Mouse (Mus musculus) cortical plate, adult 2 months (tissue): ENCODE results near the gene Rbm15b. TPM values are rescaled to one million over a fixed set of nuclear protein-coding genes. Genes with fewer than 3 reads are reported as not detected.

ENCODE experiments used
- H3K27ac ChIP-seq: fragments of 200-500 bp; 2 replicates; pipeline ENCODE4 v1.5.1; 2012; ENCODE audit warnings: low read length, control low read depth, inconsistent platforms; ENCODE audit not compliant: insufficient read depth
- H3K4me1 ChIP-seq: fragments of 200-500 bp; 2 replicates; pipeline ENCODE4 v1.6.1; 2011; ENCODE audit warnings: low read length; ENCODE audit not compliant: control insufficient read depth, insufficient read depth
- H3K4me3 ChIP-seq: fragments of 200-500 bp; 2 replicates; pipeline ENCODE4 v1.5.1; 2011; ENCODE audit warnings: mild to moderate bottlenecking, low read length, control low read depth; ENCODE audit not compliant: insufficient read depth
- CTCF ChIP-seq: fragments of 200-500 bp; IDR thresholded peaks from 2 replicates; pipeline ENCODE4 v1.5.1; 2011; ENCODE audit warnings: mild to moderate bottlenecking, control low read depth, low read length; ENCODE audit not compliant: insufficient read depth; ENCODE audit errors: extremely low read depth
- POLR2A ChIP-seq: fragments of 200-500 bp; IDR thresholded peaks from 2 replicates; pipeline ENCODE4 v1.6.1; 2011; ENCODE audit warnings: mild to moderate bottlenecking, low read length, control low read depth; ENCODE audit not compliant: insufficient read depth; ENCODE audit errors: extremely low read depth
- polyA plus RNA-seq: library from polyadenylated mRNA; depleted of rRNA; stranded (reverse); fragments of >200 nt; gene quantifications from 2 replicates; pipeline ENCODE4 v1.2.3, GENCODE M21; 2012; rRNA removed

The Rbm15b gene
- 16.2 and 16.6 TPM in 2 replicates for polyA plus RNA-seq

DNA sequence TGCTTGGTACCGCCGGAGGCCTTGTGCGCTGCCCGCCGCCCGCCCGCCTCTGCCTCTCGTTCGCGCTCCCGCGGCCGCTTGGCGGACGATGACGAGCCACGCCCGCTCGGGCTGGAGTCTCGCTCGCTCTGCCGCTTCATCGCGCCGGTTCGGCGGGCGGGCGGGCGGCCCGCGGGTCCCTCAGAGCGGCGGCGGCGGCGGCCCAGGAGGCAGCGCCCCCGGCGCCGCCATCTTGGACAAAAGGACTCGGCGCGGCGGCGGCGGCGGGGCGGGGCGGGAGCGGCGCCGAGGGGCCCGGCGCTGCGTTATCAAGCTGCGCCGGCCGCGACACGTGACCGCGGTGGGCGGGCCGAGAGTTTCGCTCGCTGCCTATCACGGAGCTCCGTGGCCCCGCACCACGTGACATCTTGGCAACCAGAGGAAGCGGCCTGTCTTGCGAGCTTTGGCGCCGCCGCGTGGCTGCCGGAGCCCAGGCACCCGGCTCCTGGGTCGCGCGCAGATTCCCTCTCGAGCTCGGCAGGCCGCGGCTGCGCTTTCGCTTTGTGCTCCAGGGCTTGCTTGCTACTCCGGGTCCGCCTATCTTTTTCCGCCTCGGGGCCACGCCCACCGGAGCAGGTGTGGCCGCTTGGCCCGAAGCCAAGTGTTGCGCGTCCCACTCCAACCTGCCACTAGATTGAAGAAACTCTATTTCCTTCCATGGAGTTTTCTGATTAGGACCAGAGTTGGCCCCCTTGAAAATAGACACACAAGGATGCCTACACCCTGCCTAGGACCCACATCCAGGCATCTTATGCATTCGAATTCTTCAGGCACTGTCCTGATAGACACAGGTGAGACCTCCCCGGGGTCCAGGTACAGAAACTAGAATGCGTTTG lies at the start of gene Rbm15b:
TSS of gene Rbm15b (minus strand) at position 601 of the 875 bp plus-strand sequence.
- Histone ChIP-seq H3K27ac (0 out of 2 replicates have a peak within 1 kb of the TSS, but pooled peaks have one; percentile 32), H3K4me3 (peak within 1 kb of the TSS; percentile 48), H3K4me1 (peaks cover 10% of the 10 kb centered on the region; the same call in 1 of the 2 replicates)
- TF ChIP-seq CTCF, result peak; percentile 56
- peak; percentile 36; the same call in 1 of the 2 replicates for TF ChIP-seq POLR2A

GRCm38 (mm10) chr9:106934998-106935397 lies 47.8 kb upstream of the Rbm15b start:
- TF ChIP-seq CTCF, result no peak
- TF ChIP-seq POLR2A, result no peak
- Histone ChIP-seq H3K4me3 (no peak overlapping the region), H3K4me1 (peaks cover 3% of the 10 kb centered on the region; the same call in 1 of the 2 replicates), H3K27ac (no peak overlapping the region)

GRCm38 (mm10) chr9:106914878-106915277 lies 27.6 kb upstream of the Rbm15b start:
- Histone ChIP-seq H3K4me1 (no peaks in the 10 kb centered on the region; the same call in 1 of the 2 replicates), H3K27ac (no peak overlapping the region), H3K4me3 (no peak overlapping the region)
- TF ChIP-seq CTCF (no peak), POLR2A (no peak)

- no peak overlapping the region for H3K4me3 ChIP-seq
- TF ChIP-seq POLR2A, result no peak
- no peak for TF ChIP-seq CTCF
These were observed 26.5 kb upstream of the Rbm15b start for GRCm38 (mm10) chr9:106913759-106914158.

GRCm38 (mm10) chr9:106911624-106912023 lies 24.4 kb upstream of the Rbm15b start:
- no peak for TF ChIP-seq CTCF
- TF ChIP-seq POLR2A, result no peak
- Histone ChIP-seq H3K4me3 (no peak overlapping the region), H3K4me1 (peaks cover 3% of the 10 kb centered on the region; the same call in 1 of the 2 replicates), H3K27ac (no peak overlapping the region)

More at GRCm38 (mm10) chr9:106913759-106914158, 26.5 kb upstream of the Rbm15b start:
- H3K4me1 ChIP-seq, result peaks cover 3% of the 10 kb centered on the region; the same call in 1 of the 2 replicates
- no peak overlapping the region for H3K27ac ChIP-seq

DNA sequence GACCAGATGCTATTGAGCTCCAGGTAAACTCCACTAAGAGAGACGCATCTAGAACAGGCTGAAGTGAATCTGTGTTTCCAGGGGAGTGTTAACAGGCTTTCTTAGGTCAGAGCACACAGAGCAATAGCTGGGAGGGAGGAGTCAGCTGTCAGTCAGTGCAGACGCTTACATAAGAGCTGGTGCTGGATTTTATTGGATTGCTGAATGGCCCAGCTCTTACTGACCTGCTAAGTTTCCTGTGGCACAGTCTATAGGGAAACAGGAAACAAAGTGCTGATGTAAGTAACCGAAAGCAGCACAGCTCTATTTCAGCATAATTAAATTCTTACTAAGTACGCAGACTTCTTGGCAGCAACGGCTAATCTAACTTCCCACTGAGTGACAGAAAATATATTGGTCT lies 21.5 kb upstream of the Rbm15b start:
- no peak for TF ChIP-seq CTCF
- no peak for TF ChIP-seq POLR2A
- peak overlapping the region; percentile 28; the same call in 1 of the 2 replicates for H3K27ac ChIP-seq
- no peak overlapping the region for H3K4me3 ChIP-seq
- peaks cover 3% of the 10 kb centered on the region; the same call in 1 of the 2 replicates for H3K4me1 ChIP-seq

GRCm38 (mm10) chr9:106908174-106908573 lies 20.9 kb upstream of the Rbm15b start:
- no peak overlapping the region for H3K4me3 ChIP-seq
- TF ChIP-seq CTCF, result no peak
- no peak for TF ChIP-seq POLR2A
- H3K27ac ChIP-seq, result no peak overlapping the region
- peaks cover 3% of the 10 kb centered on the region; the same call in 1 of the 2 replicates for H3K4me1 ChIP-seq

GRCm38 (mm10) chr9:106906597-106906996 lies 19.4 kb upstream of the Rbm15b start:
- Histone ChIP-seq H3K4me3 (no peak overlapping the region), H3K4me1 (peaks cover 4% of the 10 kb centered on the region)
- TF ChIP-seq CTCF (no peak), POLR2A (no peak)

DNA sequence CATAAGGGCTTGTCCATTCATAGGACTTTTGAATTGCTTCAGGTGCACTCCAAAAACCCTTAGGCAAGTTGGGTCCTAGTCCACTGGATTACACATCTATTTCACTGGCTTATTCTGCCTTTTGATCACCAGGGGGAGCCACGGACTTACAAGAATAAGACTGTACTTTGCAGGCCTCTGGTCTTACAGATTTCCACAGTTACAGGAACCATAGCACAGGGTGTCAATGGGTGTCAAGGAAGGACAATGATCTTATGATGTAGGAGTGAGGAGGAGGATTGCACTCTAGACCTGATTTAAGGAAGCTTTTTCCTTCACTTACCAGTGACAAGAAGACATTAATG lies 16.5 kb upstream of the Rbm15b start:
- TF ChIP-seq POLR2A, result no peak
- TF ChIP-seq CTCF, result peak; percentile 62
- H3K4me3 ChIP-seq, result no peak overlapping the region
- no peak overlapping the region for H3K27ac ChIP-seq
- peaks cover 1% of the 10 kb centered on the region; the same call in 1 of the 2 replicates for H3K4me1 ChIP-seq

More at GRCm38 (mm10) chr9:106906597-106906996, 19.4 kb upstream of the Rbm15b start:
- no peak overlapping the region for H3K27ac ChIP-seq
